ENCODE assay signal across 9 mouse cellular contexts in the genomic region with DNA sequence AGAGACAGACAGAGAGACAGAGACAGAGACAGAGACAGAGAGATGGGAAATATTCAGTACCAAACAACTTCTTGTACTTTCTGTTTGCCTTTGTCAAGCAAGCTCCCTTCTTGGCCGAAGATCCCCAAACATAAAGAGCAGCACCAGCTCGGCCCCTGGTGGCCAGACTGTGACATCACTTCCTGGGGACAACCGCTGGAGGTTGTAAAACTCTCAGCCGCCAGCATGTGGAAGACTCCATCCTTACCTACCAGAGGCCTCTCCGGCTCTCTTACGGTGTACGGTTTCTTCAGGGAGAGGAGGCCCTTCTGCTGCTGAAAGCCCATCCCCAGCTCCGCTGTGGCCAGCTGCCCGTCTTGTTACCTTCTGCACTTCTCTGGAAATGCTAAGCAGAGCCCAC. TPM values are rescaled to one million over a fixed set of nuclear protein-coding genes. Genes with fewer than 3 reads are reported as not detected.
A peak's percentile ranks its signal among the peaks of the same experiment; 100 is the strongest.
DNase-seq lines count a peak whose midpoint lies in the region; ATAC-seq and TF ChIP-seq lines count a peak whose summit lies in the region.
"Had no signal": no experiment of that assay in that cellular context is flagged by ENCODE, and none has a peak within 500 bp of the region (broad histone marks: within the 10 kb centered on the region; RNA-seq: fewer than 3 reads in every experiment).

No protein-coding gene starts in this region.

- TF ChIP-seq CTCF in left cerebral cortex, adult 2 months (IDR thresholded peaks at IDR 0.05), result peak; percentile 53

- no peak for DNase-seq in left cerebral cortex, adult 2 months (ENCODE audit: extremely low spot score in 1 of 2, low spot score in 2 of 2)
- DNase-seq in left cerebral cortex, adult 8-10 months (ENCODE audit: low spot score in 2 of 2), result no peak
- peak; percentile 46 for DNase-seq in Muller cell, postnatal 12 days (ENCODE audit: inconsistent ontology term)
- DNase-seq in embryo, embryonic 11 days, result peak; percentile 75
- DNase-seq in lung, postnatal 4 days, result peak; percentile 45
- DNase-seq in gastrocnemius, adult 8-10 months (ENCODE audit: low spot score in 2 of 2), result no peak
- DNase-seq in urinary bladder, postnatal 4 days (ENCODE audit: low spot score in 2 of 2), result no peak

- intact Hi-C loops in left cerebral cortex, adult 2 months (cut with DNase I), result loop anchor here (5.0 kb wide), 2 partner anchors 444 to 674 kb away; no protein-coding TSS in a partner anchor

- no peak overlapping the region for H3K4me3 ChIP-seq in left cerebral cortex, adult 2 months
- H3K4me3 ChIP-seq: limb, embryonic 13.5 days had no signal

- H3K27ac ChIP-seq in left cerebral cortex, adult 2 months, result no peak overlapping the region
- H3K27ac ChIP-seq: limb, embryonic 13.5 days had no signal

- no peak for ATAC-seq in inflammation-experienced regulatory T-cells, adult 6 months

RNA-seq across cellular contexts. Expression of gene Slit1, which starts 18.1 kb away (rescaled TPM):
- 10 to 100 TPM; 59.0 to 60.6 TPM for total RNA-seq in left cerebral cortex, adult 2 months (2021)
- total RNA-seq in left cerebral cortex, adult 8-10 months (2022), result 10 to 100 TPM; 43.6 to 51.7 (median 48.7) TPM
- polyA plus RNA-seq in inflammation-experienced regulatory T-cells, adult 6 months (2017; shearing (Covaris generic)), result not detected
- total RNA-seq in gastrocnemius, adult 8-10 months (2022), result 1 to 10 TPM in 1 of 4 experiments, under 1 TPM in 3; 0.21 to 1.7 (median 0.76) TPM

RNA-seq across cellular contexts. Expression of gene Arhgap19, which starts 40.3 kb away (rescaled TPM):
- total RNA-seq in left cerebral cortex, adult 2 months (2021), result 1 to 10 TPM; 3.0 to 3.3 TPM
- total RNA-seq in left cerebral cortex, adult 8-10 months (2022), result 1 to 10 TPM; 3.2 to 5.5 (median 3.8) TPM
- 10 to 100 TPM in 1 of 3 experiments, 1 to 10 TPM in 2; 2.7 to 21.2 (median 2.7) TPM for polyA plus RNA-seq in inflammation-experienced regulatory T-cells, adult 6 months (2017; shearing (Covaris generic))
- 10 to 100 TPM in 1 of 4 experiments, 1 to 10 TPM in 3; 8.6 to 10.0 (median 9.0) TPM for total RNA-seq in gastrocnemius, adult 8-10 months (2022)

Comparison
In these comparisons a context has a peak if more than half of its experiments do, and no peak if none do; other contexts are left out.
1. DNase-seq: peak in Muller cell, postnatal 12 days (single experiment), embryo, embryonic 11 days (single experiment) and lung, postnatal 4 days (2 of 2); none in left cerebral cortex, adult 2 months (0 of 2), left cerebral cortex, adult 8-10 months (0 of 2), gastrocnemius, adult 8-10 months (0 of 2) and urinary bladder, postnatal 4 days (0 of 2).
2. RNA of gene Slit1, which starts 18.1 kb away (total RNA-seq): 59.0 to 60.6 TPM in left cerebral cortex, adult 2 months and 43.6 to 51.7 TPM in left cerebral cortex, adult 8-10 months; 0.21 to 1.7 TPM in gastrocnemius, adult 8-10 months; every median in the first group is over 10 times any median in the second.